Mouse (Mus musculus): Measurements from ENCODE around the gene Cav1.

Cav1 gene

GRCm38 (mm10) chr6:17305954-17306601, at the start of gene Cav1:
Gene Cav1, plus strand, starts transcription at chr6:17306335.
- H3K4me3 ChIP-seq (replicated peaks; ENCODE audit: low read length) = peak within 1 kb of the TSS; percentile 70
- H3K4me1 ChIP-seq (replicated peaks; ENCODE audit: low read depth, low read length) = peaks cover 21% of the 10 kb centered on the region
- no peaks in the 10 kb centered on the region for H3K36me3 ChIP-seq (ENCODE audit: insufficient read depth, low read length)
- no peaks in the 10 kb centered on the region for H3K9me3 ChIP-seq (ENCODE audit: low read length)
- peaks cover 50% of the 10 kb centered on the region for H3K27me3 ChIP-seq (ENCODE audit: insufficient read depth, low read length)
- TF ChIP-seq POU5F1 (IDR thresholded peaks at IDR 0.05; ENCODE audit: borderline replicate concordance, low read length) (no peak), NANOG (IDR thresholded peaks at IDR 0.05; ENCODE audit: borderline replicate concordance, low read length) (no peak), CTCF (conservative IDR thresholded peaks at IDR 0.05; ENCODE audit: low read length) (no peak)

GRCm38 (mm10) chr6:17258142-17258541, 48.0 kb upstream of the Cav1 start:
- TF ChIP-seq NANOG (IDR thresholded peaks at IDR 0.05; ENCODE audit: borderline replicate concordance, low read length) (no peak), CTCF (conservative IDR thresholded peaks at IDR 0.05; ENCODE audit: low read length) (no peak), POU5F1 (IDR thresholded peaks at IDR 0.05; ENCODE audit: borderline replicate concordance, low read length) (no peak)

GRCm38 (mm10) chr6:17258911-17259310, 47.2 kb upstream of the Cav1 start:
- no peak for TF ChIP-seq POU5F1 (IDR thresholded peaks at IDR 0.05; ENCODE audit: borderline replicate concordance, low read length)
- no peak for TF ChIP-seq NANOG (IDR thresholded peaks at IDR 0.05; ENCODE audit: borderline replicate concordance, low read length)
- TF ChIP-seq CTCF (conservative IDR thresholded peaks at IDR 0.05; ENCODE audit: low read length) = no peak

More at GRCm38 (mm10) chr6:17258142-17258541, 48.0 kb upstream of the Cav1 start:
- no peaks in the 10 kb centered on the region for H3K36me3 ChIP-seq (ENCODE audit: insufficient read depth, low read length)
- H3K4me1 ChIP-seq (replicated peaks; ENCODE audit: low read depth, low read length) = no peaks in the 10 kb centered on the region
- H3K9me3 ChIP-seq (ENCODE audit: low read length) = no peaks in the 10 kb centered on the region
- H3K27me3 ChIP-seq (ENCODE audit: insufficient read depth, low read length) = no peaks in the 10 kb centered on the region
- no peak overlapping the region for H3K4me3 ChIP-seq (replicated peaks; ENCODE audit: low read length)

GRCm38 (mm10) chr6:17262786-17263185, 43.3 kb upstream of the Cav1 start:
- TF ChIP-seq CTCF (conservative IDR thresholded peaks at IDR 0.05; ENCODE audit: low read length) (no peak), NANOG (IDR thresholded peaks at IDR 0.05; ENCODE audit: borderline replicate concordance, low read length) (no peak), POU5F1 (IDR thresholded peaks at IDR 0.05; ENCODE audit: borderline replicate concordance, low read length) (no peak)

More at GRCm38 (mm10) chr6:17258911-17259310, 47.2 kb upstream of the Cav1 start:
- Histone ChIP-seq H3K36me3 (ENCODE audit: insufficient read depth, low read length) (no peaks in the 10 kb centered on the region), H3K9me3 (ENCODE audit: low read length) (no peaks in the 10 kb centered on the region), H3K27me3 (ENCODE audit: insufficient read depth, low read length) (no peaks in the 10 kb centered on the region), H3K4me3 (replicated peaks; ENCODE audit: low read length) (no peak overlapping the region), H3K4me1 (replicated peaks; ENCODE audit: low read depth, low read length) (no peaks in the 10 kb centered on the region)

GRCm38 (mm10) chr6:17265043-17265442, 41.1 kb upstream of the Cav1 start:
- Histone ChIP-seq H3K27me3 (ENCODE audit: insufficient read depth, low read length) (no peaks in the 10 kb centered on the region), H3K4me3 (replicated peaks; ENCODE audit: low read length) (no peak overlapping the region), H3K9me3 (ENCODE audit: low read length) (no peaks in the 10 kb centered on the region), H3K36me3 (ENCODE audit: insufficient read depth, low read length) (no peaks in the 10 kb centered on the region), H3K4me1 (replicated peaks; ENCODE audit: low read depth, low read length) (no peaks in the 10 kb centered on the region)
- TF ChIP-seq POU5F1 (IDR thresholded peaks at IDR 0.05; ENCODE audit: borderline replicate concordance, low read length) (no peak), NANOG (IDR thresholded peaks at IDR 0.05; ENCODE audit: borderline replicate concordance, low read length) (no peak), CTCF (conservative IDR thresholded peaks at IDR 0.05; ENCODE audit: low read length) (no peak)

More at GRCm38 (mm10) chr6:17262786-17263185, 43.3 kb upstream of the Cav1 start:
- Histone ChIP-seq H3K27me3 (ENCODE audit: insufficient read depth, low read length) (no peaks in the 10 kb centered on the region), H3K4me3 (replicated peaks; ENCODE audit: low read length) (no peak overlapping the region), H3K4me1 (replicated peaks; ENCODE audit: low read depth, low read length) (no peaks in the 10 kb centered on the region), H3K36me3 (ENCODE audit: insufficient read depth, low read length) (no peaks in the 10 kb centered on the region), H3K9me3 (ENCODE audit: low read length) (no peaks in the 10 kb centered on the region)

GRCm38 (mm10) chr6:17266466-17266865, 39.7 kb upstream of the Cav1 start:
- TF ChIP-seq POU5F1 (IDR thresholded peaks at IDR 0.05; ENCODE audit: borderline replicate concordance, low read length) (no peak), NANOG (IDR thresholded peaks at IDR 0.05; ENCODE audit: borderline replicate concordance, low read length) (no peak), CTCF (conservative IDR thresholded peaks at IDR 0.05; ENCODE audit: low read length) (no peak)
- no peaks in the 10 kb centered on the region for H3K36me3 ChIP-seq (ENCODE audit: insufficient read depth, low read length)
- H3K4me3 ChIP-seq (replicated peaks; ENCODE audit: low read length) = no peak overlapping the region
- no peaks in the 10 kb centered on the region for H3K9me3 ChIP-seq (ENCODE audit: low read length)
- H3K4me1 ChIP-seq (replicated peaks; ENCODE audit: low read depth, low read length) = no peaks in the 10 kb centered on the region
- H3K27me3 ChIP-seq (ENCODE audit: insufficient read depth, low read length) = no peaks in the 10 kb centered on the region

- Histone ChIP-seq H3K36me3 (ENCODE audit: insufficient read depth, low read length) (no peaks in the 10 kb centered on the region), H3K4me1 (replicated peaks; ENCODE audit: low read depth, low read length) (peaks cover 17% of the 10 kb centered on the region), H3K9me3 (ENCODE audit: low read length) (no peaks in the 10 kb centered on the region), H3K4me3 (replicated peaks; ENCODE audit: low read length) (no peak overlapping the region), H3K27me3 (ENCODE audit: insufficient read depth, low read length) (peaks cover 30% of the 10 kb centered on the region)
- TF ChIP-seq CTCF (conservative IDR thresholded peaks at IDR 0.05; ENCODE audit: low read length) (no peak), NANOG (IDR thresholded peaks at IDR 0.05; ENCODE audit: borderline replicate concordance, low read length) (no peak), POU5F1 (IDR thresholded peaks at IDR 0.05; ENCODE audit: borderline replicate concordance, low read length) (no peak)
Observed at GRCm38 (mm10) chr6:17278366-17278765, 27.8 kb upstream of the Cav1 start.

GRCm38 (mm10) chr6:17280939-17281756, 25.0 kb upstream of the Cav1 start, which contains the start of gene Cav2:
Gene Cav2, plus strand, starts transcription at chr6:17281185.
- Histone ChIP-seq H3K4me1 (replicated peaks; ENCODE audit: low read depth, low read length) (peaks cover 17% of the 10 kb centered on the region), H3K36me3 (ENCODE audit: insufficient read depth, low read length) (no peaks in the 10 kb centered on the region), H3K27me3 (ENCODE audit: insufficient read depth, low read length) (peaks cover 30% of the 10 kb centered on the region), H3K4me3 (replicated peaks; ENCODE audit: low read length) (peak within 1 kb of the TSS; percentile 72), H3K9me3 (ENCODE audit: low read length) (no peaks in the 10 kb centered on the region)
- TF ChIP-seq NANOG (IDR thresholded peaks at IDR 0.05; ENCODE audit: borderline replicate concordance, low read length) (no peak), CTCF (conservative IDR thresholded peaks at IDR 0.05; ENCODE audit: low read length) (no peak), POU5F1 (IDR thresholded peaks at IDR 0.05; ENCODE audit: borderline replicate concordance, low read length) (no peak)
